Mouse (Mus musculus): ENCODE data around the gene Agpat4.

DNA sequence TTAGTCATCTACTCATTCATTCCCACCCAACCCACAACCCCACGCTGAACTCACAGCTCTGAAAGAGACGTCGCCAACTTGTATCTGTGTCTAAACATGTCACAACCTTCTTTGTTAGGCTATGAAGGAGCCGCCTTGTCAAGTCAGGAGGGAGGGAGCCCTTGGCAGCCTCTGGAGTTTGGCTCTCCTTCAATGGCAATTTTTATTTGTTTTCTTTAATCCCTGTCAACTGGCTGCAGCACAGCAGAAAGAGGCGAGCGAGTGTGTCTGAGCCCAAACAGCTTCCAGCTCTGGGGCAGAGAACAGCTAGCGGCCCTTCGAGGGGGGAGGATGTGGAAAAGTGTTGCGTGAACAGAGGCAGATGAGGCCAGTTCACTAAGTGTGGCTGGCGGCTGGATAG, 50.0 kb downstream of the Agpat4 start:
- TF ChIP-seq GATA1 (IDR thresholded peaks at IDR 0.05; ENCODE audit: borderline replicate concordance, low read length) (no peak), FLI1 (IDR thresholded peaks at IDR 0.05; ENCODE audit: low read length) (no peak)
